ENCODE assay signal across 27 mouse cellular contexts in the genomic region with DNA sequence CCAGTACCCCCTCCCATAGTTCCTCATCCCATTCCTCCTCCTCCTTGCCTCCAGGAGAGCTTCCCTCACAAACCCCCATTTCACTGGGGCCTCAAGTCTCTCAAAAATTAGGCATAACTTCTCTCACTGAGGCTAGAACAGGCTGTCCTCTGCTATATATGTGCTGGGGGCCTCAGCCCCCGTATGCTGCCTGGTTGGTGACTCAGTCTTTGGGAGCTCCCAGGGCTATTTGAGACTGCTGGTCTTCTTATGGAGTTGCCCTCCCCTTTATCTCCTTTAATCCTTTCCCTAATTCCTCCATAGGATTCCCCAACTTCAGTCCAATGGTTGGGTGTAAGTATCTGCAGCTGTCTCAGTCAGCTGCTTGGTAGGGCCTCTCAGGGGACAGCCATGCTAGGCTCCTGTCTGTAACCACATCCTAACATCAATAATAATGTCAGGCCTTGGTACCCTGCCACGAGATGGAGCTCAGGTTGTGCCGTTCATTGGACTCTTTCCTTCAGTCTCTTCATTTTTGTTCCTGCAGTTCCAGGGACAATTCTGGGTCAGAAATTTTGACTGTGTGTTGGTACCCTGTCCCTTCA.
A peak's percentile ranks its signal among the peaks of the same experiment; 100 is the strongest.
DNase-seq lines count a peak whose midpoint lies in the region; ATAC-seq and TF ChIP-seq lines count a peak whose summit lies in the region.
"Had no signal": no experiment of that assay in that cellular context is flagged by ENCODE, and none has a peak within 500 bp of the region (broad histone marks: within the 10 kb centered on the region; RNA-seq: fewer than 3 reads in every experiment).

No protein-coding gene starts in this region.

- no peaks in the 10 kb centered on the region for H3K79me2 ChIP-seq in CH12.LX (replicated peaks; ENCODE audit: control insufficient read depth, extremely low read depth, insufficient read depth, poor library complexity, severe bottlenecking)

- dilution Hi-C loops in CH12.LX (cut with MboI; ENCODE audit: extremely low pct_ligation_motif_present, extremely low pct_unique_long_range_greater_than_20kb, low sequenced_read_pairs) = no loop called here

- WGBS in embryonic facial prominence, embryonic 14.5 days = 67% methylated on average over 3 of the region's 3 CpGs
- 87% methylated on average over 3 of the region's 3 CpGs for WGBS in embryonic facial prominence, embryonic 10.5 days
- 78% methylated on average over 3 of the region's 3 CpGs for WGBS in limb, embryonic 14.5 days
- 83% methylated on average over 3 of the region's 3 CpGs for WGBS in heart, embryonic 12.5 days

- no peak overlapping the region for H3K4me2 ChIP-seq in embryonic facial prominence, embryonic 14.5 days (ENCODE audit: low read depth, low read length)
- no peak overlapping the region for H3K4me2 ChIP-seq in CH12.LX (ENCODE audit: insufficient read depth, low read depth, poor library complexity, severe bottlenecking)
- no peak overlapping the region for H3K4me2 ChIP-seq in limb, embryonic 14.5 days (replicated peaks; ENCODE audit: low read depth, low read length, severe bottlenecking)
- H3K4me2 ChIP-seq in heart, embryonic 12.5 days = no peak overlapping the region
- H3K4me2 ChIP-seq: embryonic facial prominence, embryonic 15.5 days; heart, embryonic 15.5 days; hindbrain, embryonic 14.5 days had no signal

- no peaks in the 10 kb centered on the region for H3K27me3 ChIP-seq in embryonic facial prominence, embryonic 14.5 days (replicated peaks; ENCODE audit: control insufficient read depth, insufficient read depth, low read length)
- no peaks in the 10 kb centered on the region for H3K27me3 ChIP-seq in embryonic facial prominence, embryonic 10.5 days (replicated peaks; ENCODE audit: low read depth, poor library complexity, severe bottlenecking)
- no peaks in the 10 kb centered on the region for H3K27me3 ChIP-seq in CH12.LX (replicated peaks)
- H3K27me3 ChIP-seq in limb, embryonic 14.5 days (ENCODE audit: control insufficient read depth, insufficient read depth, low read length) = no peaks in the 10 kb centered on the region
- no peaks in the 10 kb centered on the region for H3K27me3 ChIP-seq in heart, embryonic 12.5 days (replicated peaks)
- H3K27me3 ChIP-seq: embryonic facial prominence, embryonic 15.5 days; heart, embryonic 15.5 days had no signal

- peak in 1 of 2 experiments; percentile 58; a peak in 2 of 4 replicates for TF ChIP-seq CTCF in CH12.LX (conservative IDR thresholded peaks at IDR 0.05 in 1 of 2, IDR thresholded peaks at IDR 0.05 in 1 of 2; ENCODE audit: low read depth in 2 of 2, low read length in 2 of 2)

- peak; percentile 63 for TF ChIP-seq RAD21 in CH12.LX (IDR thresholded peaks at IDR 0.05; ENCODE audit: low read depth, low read length)

- H3K9ac ChIP-seq in embryonic facial prominence, embryonic 14.5 days (ENCODE audit: low read depth, low read length) = no peak overlapping the region
- H3K9ac ChIP-seq in CH12.LX (ENCODE audit: insufficient read depth, low read depth) = no peak overlapping the region
- no peak overlapping the region for H3K9ac ChIP-seq in limb, embryonic 14.5 days (ENCODE audit: low read depth, low read length, severe bottlenecking)
- no peak overlapping the region for H3K9ac ChIP-seq in heart, embryonic 12.5 days
- H3K9ac ChIP-seq: embryonic facial prominence, embryonic 15.5 days; heart, embryonic 15.5 days; hindbrain, embryonic 14.5 days had no signal

- H3K27ac ChIP-seq in embryonic facial prominence, embryonic 14.5 days (replicated peaks; ENCODE audit: low read depth, low read length) = no peak overlapping the region
- H3K27ac ChIP-seq in embryonic facial prominence, embryonic 10.5 days (replicated peaks) = no peak overlapping the region
- no peak overlapping the region for H3K27ac ChIP-seq in CH12.LX (ENCODE audit: insufficient read depth, low read depth)
- no peak overlapping the region for H3K27ac ChIP-seq in limb, embryonic 14.5 days (replicated peaks; ENCODE audit: low read depth, low read length)
- no peak overlapping the region for H3K27ac ChIP-seq in heart, embryonic 12.5 days (ENCODE audit: poor library complexity, severe bottlenecking)
- H3K27ac ChIP-seq: embryonic facial prominence, embryonic 15.5 days; heart, adult 2 months; heart, embryonic 10.5 days; heart, embryonic 15.5 days; hindbrain, embryonic 14.5 days; hindbrain, postnatal 0 days had no signal

- in situ Hi-C loops in CH12.LX (cut with MboI; ENCODE audit: low pct_ligation_motif_present, low pct_unique_long_range_greater_than_20kb, low sequenced_read_pairs) = no loop called here

- H3K4me1 ChIP-seq in embryonic facial prominence, embryonic 14.5 days (ENCODE audit: control insufficient read depth, insufficient read depth, low read length) = no peaks in the 10 kb centered on the region
- no peaks in the 10 kb centered on the region for H3K4me1 ChIP-seq in embryonic facial prominence, embryonic 10.5 days
- peaks cover 0 to 14% of the 10 kb centered on the region in 2 experiments; a peak in 2 of 4 replicates for H3K4me1 ChIP-seq in CH12.LX (ENCODE audit: control insufficient read depth in 1 of 2, insufficient read depth in 2 of 2)
- H3K4me1 ChIP-seq in limb, embryonic 14.5 days (ENCODE audit: control insufficient read depth, insufficient read depth, low read length) = no peaks in the 10 kb centered on the region
- H3K4me1 ChIP-seq in heart, embryonic 12.5 days (replicated peaks) = no peaks in the 10 kb centered on the region
- H3K4me1 ChIP-seq: embryonic facial prominence, embryonic 15.5 days; heart, embryonic 10.5 days; heart, embryonic 15.5 days had no signal

- no peak for TF ChIP-seq EP300 in CH12.LX (IDR thresholded peaks at IDR 0.05; ENCODE audit: low read length)

- no peaks in the 10 kb centered on the region for H3K36me3 ChIP-seq in embryonic facial prominence, embryonic 14.5 days (ENCODE audit: control insufficient read depth, insufficient read depth, low read length)
- H3K36me3 ChIP-seq in embryonic facial prominence, embryonic 10.5 days (replicated peaks) = no peaks in the 10 kb centered on the region
- H3K36me3 ChIP-seq in CH12.LX (replicated peaks in 1 of 2; ENCODE audit: control insufficient read depth in 1 of 2, insufficient read depth in 1 of 2, low read length in 1 of 2) = no peaks in the 10 kb centered on the region
- no peaks in the 10 kb centered on the region for H3K36me3 ChIP-seq in limb, embryonic 14.5 days (ENCODE audit: control insufficient read depth, insufficient read depth, low read length)
- H3K36me3 ChIP-seq in heart, embryonic 12.5 days = no peaks in the 10 kb centered on the region
- H3K36me3 ChIP-seq: embryonic facial prominence, embryonic 15.5 days; heart, embryonic 10.5 days; heart, embryonic 15.5 days had no signal

- ATAC-seq in embryonic facial prominence, embryonic 14.5 days (ENCODE audit: low read depth) = peak; percentile 67; the same call in 1 of the 2 replicates
- peak; percentile 79 for ATAC-seq in limb, embryonic 14.5 days (ENCODE audit: low FRiP score, low read depth)
- ATAC-seq in CD4-positive, CD25-positive, alpha-beta regulatory T cell, adult 4 months = no peak
- no peak for ATAC-seq in heart, embryonic 12.5 days (ENCODE audit: insufficient number of reproducible peaks, low FRiP score)
- ATAC-seq: forebrain, embryonic 14.5 days; hindbrain, postnatal 0 days had no signal

- no peak for TF ChIP-seq POLR2A in CH12.LX (IDR thresholded peaks at IDR 0.05; ENCODE audit: low read depth, low read length)
- TF ChIP-seq POLR2A in limb, embryonic 14.5 days (IDR thresholded peaks at IDR 0.05; ENCODE audit: borderline replicate concordance, extremely low read depth, insufficient read depth, insufficient read length) = no peak

- DNase-seq in embryonic facial prominence, embryonic 14.5 days (ENCODE audit: low spot score) = peak; percentile 58
- DNase-seq in embryonic facial prominence, embryonic 10.5 days (ENCODE audit: low spot score) = no peak
- DNase-seq in 3T3-L1 (ENCODE audit: low read depth, low spot score) = peak; percentile 39
- DNase-seq in CH12.LX (ENCODE audit: extremely low read depth) = peak; percentile 35
- DNase-seq in limb, embryonic 14.5 days (ENCODE audit: low spot score) = peak; percentile 55
- DNase-seq in gastrocnemius, adult 18-20 months (ENCODE audit: low spot score) = no peak
- DNase-seq: adrenal gland, adult 2 months; adrenal gland, postnatal 14 days; cerebellum, adult 11 months; cerebellum, adult 2 months; cerebellum, adult 9-11 months; cerebellum, postnatal 25 days; embryo, embryonic 11 days; gastrocnemius, postnatal 10 days; gastrocnemius, postnatal 36 days; heart, adult 2 months; heart, postnatal 10 days; heart, postnatal 36 days; kidney, adult 11 months had no signal

- H3K9me3 ChIP-seq in embryonic facial prominence, embryonic 14.5 days (ENCODE audit: control insufficient read depth, low read length) = no peaks in the 10 kb centered on the region
- H3K9me3 ChIP-seq in embryonic facial prominence, embryonic 10.5 days = peaks cover 3% of the 10 kb centered on the region; the same call in 1 of the 2 replicates
- H3K9me3 ChIP-seq in CH12.LX (replicated peaks; ENCODE audit: low read length) = no peaks in the 10 kb centered on the region
- H3K9me3 ChIP-seq in limb, embryonic 14.5 days (ENCODE audit: control insufficient read depth, low read length) = no peaks in the 10 kb centered on the region
- peaks cover 2% of the 10 kb centered on the region for H3K9me3 ChIP-seq in heart, embryonic 12.5 days (replicated peaks)
- H3K9me3 ChIP-seq: embryonic facial prominence, embryonic 15.5 days; heart, embryonic 10.5 days; heart, embryonic 15.5 days had no signal

- no peak overlapping the region for H3K4me3 ChIP-seq in embryonic facial prominence, embryonic 14.5 days (ENCODE audit: low read depth, low read length)
- no peak overlapping the region for H3K4me3 ChIP-seq in embryonic facial prominence, embryonic 10.5 days
- H3K4me3 ChIP-seq in CH12.LX (replicated peaks in 1 of 3; ENCODE audit: low read depth in 2 of 3, low read length in 2 of 3, poor library complexity in 1 of 3) = no peak overlapping the region
- H3K4me3 ChIP-seq in limb, embryonic 14.5 days (replicated peaks; ENCODE audit: low read length) = no peak overlapping the region
- H3K4me3 ChIP-seq in heart, embryonic 12.5 days = no peak overlapping the region
- H3K4me3 ChIP-seq: embryonic facial prominence, embryonic 15.5 days; heart, adult 2 months; heart, embryonic 10.5 days; heart, embryonic 15.5 days had no signal

TF ChIP-seq in CH12.LX, 34 proteins besides CTCF, POLR2A, EP300 and RAD21:
- no peak for TF ChIP-seq CHD1 (IDR thresholded peaks at IDR 0.05; ENCODE audit: low read depth, low read length)
- no peak for TF ChIP-seq TCF12 (IDR thresholded peaks at IDR 0.05; ENCODE audit: low read depth, low read length)
- no peak for TF ChIP-seq USF1 (IDR thresholded peaks at IDR 0.05; ENCODE audit: low read depth, low read length)
- peak; percentile 58 for TF ChIP-seq SMC3 (IDR thresholded peaks at IDR 0.05; ENCODE audit: low read depth, low read length)
- no peak for TF ChIP-seq NRF1 (IDR thresholded peaks at IDR 0.05; ENCODE audit: low read depth, low read length)
- TF ChIP-seq ETS1 (conservative IDR thresholded peaks at IDR 0.05; ENCODE audit: low read depth, low read length) = no peak

Comparison
In these comparisons a context has a peak if more than half of its experiments do, and no peak if none do; other contexts are left out.
1. DNase-seq: peak in embryonic facial prominence, embryonic 14.5 days (single experiment), 3T3-L1 (single experiment), CH12.LX (single experiment) and limb, embryonic 14.5 days (single experiment); none in embryonic facial prominence, embryonic 10.5 days (single experiment) and gastrocnemius, adult 18-20 months (single experiment).
2. ATAC-seq: peak in embryonic facial prominence, embryonic 14.5 days (single experiment) and limb, embryonic 14.5 days (single experiment); none in CD4-positive, CD25-positive, alpha-beta regulatory T cell, adult 4 months (single experiment) and heart, embryonic 12.5 days (single experiment).